Mouse (Mus musculus) embryonic fibroblast, embryonic 13.5 days (primary cell): ENCODE data around the gene Msx2. TPM values are rescaled to one million over a fixed set of nuclear protein-coding genes. Genes with fewer than 3 reads are reported as not detected.

Experiments
- H3K27ac ChIP-seq: 2 replicates; pipeline ENCODE4 v1.5.1; 2012; ENCODE audit warnings: low read length, control low read depth, inconsistent platforms; ENCODE audit not compliant: insufficient read depth
- H3K4me1 ChIP-seq: 2 replicates; pipeline ENCODE4 v1.6.1; 2011; ENCODE audit warnings: low read length; ENCODE audit not compliant: control insufficient read depth, insufficient read depth
- H3K4me3 ChIP-seq: 2 replicates; pipeline ENCODE4 v1.5.1; 2011; ENCODE audit warnings: mild to moderate bottlenecking, control low read depth, low read length; ENCODE audit not compliant: insufficient read depth
- CTCF ChIP-seq: IDR thresholded peaks from 2 replicates; pipeline ENCODE4 v1.5.1; 2011; ENCODE audit warnings: mild to moderate bottlenecking, control low read depth, low read length, moderate library complexity, borderline replicate concordance; ENCODE audit not compliant: insufficient read depth
- POLR2A ChIP-seq: IDR thresholded peaks from 2 replicates; pipeline ENCODE4 v1.6.1; 2011; ENCODE audit warnings: low read depth, mild to moderate bottlenecking, control low read depth, low read length, moderate library complexity
- polyA plus RNA-seq: library from polyadenylated mRNA; stranded (reverse); fragments of >200 nt; gene quantifications from 2 replicates; pipeline ENCODE4 v1.2.4, GENCODE M21; 2011; ENCODE audit warnings: low read depth; ENCODE audit not compliant: missing spikeins, insufficient read length

Gene Msx2
- polyA plus RNA-seq, 1 experiment, result 3.6 TPM

DNA sequence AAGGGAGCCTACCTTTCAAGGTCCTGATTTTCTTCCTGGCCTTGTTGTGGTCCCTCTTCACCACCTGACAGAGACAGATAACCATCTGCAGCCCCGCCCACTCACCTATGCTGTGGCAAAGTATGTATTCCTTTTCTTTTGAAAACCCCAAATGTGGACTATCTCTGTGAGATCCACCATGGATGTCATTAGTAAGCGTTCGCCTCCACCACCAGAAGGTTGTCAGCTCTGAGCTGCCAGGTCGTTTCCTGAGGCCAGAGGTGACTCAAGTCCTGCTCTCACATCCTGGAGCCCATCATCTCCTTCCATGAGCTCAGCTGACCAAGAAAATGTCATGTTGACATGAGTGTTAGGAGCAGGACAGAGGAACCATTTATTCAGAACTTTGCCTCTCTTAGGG lies 52.1 kb downstream of the Msx2 start:
- no peak overlapping the region for H3K4me3 ChIP-seq
- no peak for TF ChIP-seq CTCF
- no peaks in the 10 kb centered on the region for H3K4me1 ChIP-seq
- H3K27ac ChIP-seq, result no peak overlapping the region

DNA sequence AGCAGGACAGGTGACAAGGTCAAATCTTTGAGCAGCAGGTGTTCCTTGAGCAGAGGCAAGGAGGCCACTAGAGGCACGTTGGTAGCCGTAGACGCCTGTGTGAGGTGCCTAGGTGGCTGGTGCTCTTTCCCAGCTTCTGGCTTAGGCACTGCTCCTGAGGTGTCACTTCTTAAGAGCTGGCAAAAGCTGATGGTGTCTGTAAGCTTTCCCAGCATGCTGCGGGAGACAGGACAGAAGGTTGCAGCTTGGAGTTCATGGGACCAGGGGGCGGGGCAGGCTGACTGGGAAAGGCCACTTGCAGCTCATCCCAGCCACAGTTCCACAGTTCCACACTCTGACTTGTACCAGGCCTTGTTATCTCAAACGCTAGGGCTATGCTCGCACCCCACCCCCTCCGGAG lies 53.2 kb downstream of the Msx2 start:
- Histone ChIP-seq H3K4me1 (no peaks in the 10 kb centered on the region), H3K27ac (no peak overlapping the region), H3K4me3 (no peak overlapping the region)
- TF ChIP-seq POLR2A, result no peak
- TF ChIP-seq CTCF, result no peak

DNA sequence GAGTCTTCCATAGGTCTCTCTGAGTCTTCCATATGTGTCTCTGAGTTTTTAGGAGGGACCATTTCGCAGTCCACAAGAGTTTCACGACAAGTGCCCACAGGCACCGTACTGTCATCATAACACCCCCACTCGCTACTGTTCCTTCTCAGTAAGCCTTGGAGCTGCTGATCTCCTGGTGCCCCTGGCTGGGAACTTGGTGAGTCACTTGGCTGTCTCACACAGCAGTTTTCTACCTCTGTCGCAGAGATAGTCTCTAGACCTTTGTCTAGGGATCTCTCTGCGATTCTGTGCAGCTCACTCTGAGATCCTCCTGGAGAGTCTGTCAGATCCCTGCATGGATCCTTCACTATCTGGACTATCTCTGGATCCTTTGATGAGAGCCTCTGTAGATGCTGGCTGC lies 55.2 kb downstream of the Msx2 start:
- no peak overlapping the region for H3K4me3 ChIP-seq
- no peak overlapping the region for H3K27ac ChIP-seq
- peaks cover 4% of the 10 kb centered on the region for H3K4me1 ChIP-seq
- no peak for TF ChIP-seq POLR2A
- TF ChIP-seq CTCF, result no peak

Other genes with a start within 250 kb of the Msx2 start
- 21.4 and 27.2 TPM in 2 replicates for gene Ror2, start 186.9 kb downstream of the Msx2 start, polyA plus RNA-seq
- 36.8 and 39.6 TPM in 2 replicates for gene Sptlc1, start 95.7 kb downstream of the Msx2 start, polyA plus RNA-seq